Mouse (Mus musculus): ENCODE results near the gene Trim24. TPM values are rescaled to one million over a fixed set of nuclear protein-coding genes. Genes with fewer than 3 reads are reported as not detected.
"Not testable (repeated sequence)": the region's sequence is repeated elsewhere in the genome, so short reads cannot be mapped to it uniquely, and the experiment has no call there.

The Trim24 gene
- polyA plus RNA-seq, 1 experiment: 156 TPM

GRCm38 (mm10) chr6:37828955-37829354, 41.7 kb upstream of the Trim24 start:
- no peak for TF ChIP-seq CTCF (IDR thresholded peaks at IDR 0.05; ENCODE audit: low read depth, low read length)
- no peak for TF ChIP-seq POLR2A (IDR thresholded peaks at IDR 0.05; ENCODE audit: insufficient read depth, low read length)
- no peak for TF ChIP-seq EP300 (IDR thresholded peaks at IDR 0.05; ENCODE audit: insufficient read depth, low read depth, low read length)
- Histone ChIP-seq H3K4me1 (ENCODE audit: control insufficient read depth, insufficient read depth, low read length) (no peaks in the 10 kb centered on the region), H3K9me3 (replicated peaks; ENCODE audit: control insufficient read depth, insufficient read depth, low read length, poor library complexity, severe bottlenecking) (peaks cover 61% of the 10 kb centered on the region), H3K9ac (ENCODE audit: low read depth, poor library complexity, severe bottlenecking) (no peak overlapping the region), H3K27me3 (ENCODE audit: control insufficient read depth, insufficient read depth, low read length, poor library complexity, severe bottlenecking) (no peaks in the 10 kb centered on the region), H3K36me3 (ENCODE audit: control insufficient read depth, insufficient read depth, low read length, poor library complexity, severe bottlenecking) (peaks cover 16% of the 10 kb centered on the region), H3K27ac (ENCODE audit: insufficient read depth, low read length) (no peak overlapping the region), H3K4me3 (ENCODE audit: low read depth, low read length) (no peak overlapping the region)

GRCm38 (mm10) chr6:37829631-37830030, 41.0 kb upstream of the Trim24 start:
- Histone ChIP-seq H3K36me3 (ENCODE audit: control insufficient read depth, insufficient read depth, low read length, poor library complexity, severe bottlenecking) (peaks cover 16% of the 10 kb centered on the region), H3K27me3 (ENCODE audit: control insufficient read depth, insufficient read depth, low read length, poor library complexity, severe bottlenecking) (no peaks in the 10 kb centered on the region), H3K9ac (ENCODE audit: low read depth, poor library complexity, severe bottlenecking) (no peak overlapping the region), H3K9me3 (replicated peaks; ENCODE audit: control insufficient read depth, insufficient read depth, low read length, poor library complexity, severe bottlenecking) (peaks cover 64% of the 10 kb centered on the region), H3K4me1 (ENCODE audit: control insufficient read depth, insufficient read depth, low read length) (no peaks in the 10 kb centered on the region), H3K4me3 (ENCODE audit: low read depth, low read length) (no peak overlapping the region), H3K27ac (ENCODE audit: insufficient read depth, low read length) (no peak overlapping the region)
- TF ChIP-seq CTCF (IDR thresholded peaks at IDR 0.05; ENCODE audit: low read depth, low read length): no peak
- TF ChIP-seq EP300 (IDR thresholded peaks at IDR 0.05; ENCODE audit: insufficient read depth, low read depth, low read length): no peak
- TF ChIP-seq POLR2A (IDR thresholded peaks at IDR 0.05; ENCODE audit: insufficient read depth, low read length): no peak

- Histone ChIP-seq H3K36me3 (ENCODE audit: control insufficient read depth, insufficient read depth, low read length, poor library complexity, severe bottlenecking) (peaks cover 16% of the 10 kb centered on the region), H3K4me3 (ENCODE audit: low read depth, low read length) (no peak overlapping the region), H3K9ac (ENCODE audit: low read depth, poor library complexity, severe bottlenecking) (no peak overlapping the region), H3K4me1 (ENCODE audit: control insufficient read depth, insufficient read depth, low read length) (no peaks in the 10 kb centered on the region), H3K9me3 (replicated peaks; ENCODE audit: control insufficient read depth, insufficient read depth, low read length, poor library complexity, severe bottlenecking) (peaks cover 87% of the 10 kb centered on the region), H3K27me3 (ENCODE audit: control insufficient read depth, insufficient read depth, low read length, poor library complexity, severe bottlenecking) (no peaks in the 10 kb centered on the region), H3K27ac (ENCODE audit: insufficient read depth, low read length) (peak overlapping the region; percentile 49; the same call in 1 of the 2 replicates)
- TF ChIP-seq CTCF (IDR thresholded peaks at IDR 0.05; ENCODE audit: low read depth, low read length) (no peak), EP300 (IDR thresholded peaks at IDR 0.05; ENCODE audit: insufficient read depth, low read depth, low read length) (no peak), POLR2A (IDR thresholded peaks at IDR 0.05; ENCODE audit: insufficient read depth, low read length) (no peak)
Observed at GRCm38 (mm10) chr6:37833691-37834090, 36.9 kb upstream of the Trim24 start.

- not testable (repeated sequence) for H3K4me3 ChIP-seq (ENCODE audit: low read depth, low read length); H3K9ac ChIP-seq (ENCODE audit: low read depth, poor library complexity, severe bottlenecking); H3K27me3 ChIP-seq (ENCODE audit: control insufficient read depth, insufficient read depth, low read length, poor library complexity, severe bottlenecking); H3K36me3 ChIP-seq (ENCODE audit: control insufficient read depth, insufficient read depth, low read length, poor library complexity, severe bottlenecking); H3K4me1 ChIP-seq (ENCODE audit: control insufficient read depth, insufficient read depth, low read length)
- Histone ChIP-seq H3K9me3 (replicated peaks; ENCODE audit: control insufficient read depth, insufficient read depth, low read length, poor library complexity, severe bottlenecking) (peaks cover 64% of the 10 kb centered on the region), H3K27ac (ENCODE audit: insufficient read depth, low read length) (peak overlapping the region; percentile 91)
Observed at GRCm38 (mm10) chr6:37836951-37837565, 33.6 kb upstream of the Trim24 start.

GRCm38 (mm10) chr6:37842779-37843605, 27.6 kb upstream of the Trim24 start:
- no peaks in the 10 kb centered on the region for H3K4me1 ChIP-seq (ENCODE audit: control insufficient read depth, insufficient read depth, low read length)
- H3K36me3 ChIP-seq (ENCODE audit: control insufficient read depth, insufficient read depth, low read length, poor library complexity, severe bottlenecking): no peaks in the 10 kb centered on the region
- H3K9ac ChIP-seq (ENCODE audit: low read depth, poor library complexity, severe bottlenecking): no peak overlapping the region
- H3K27me3 ChIP-seq (ENCODE audit: control insufficient read depth, insufficient read depth, low read length, poor library complexity, severe bottlenecking): no peaks in the 10 kb centered on the region
- TF ChIP-seq EP300 (IDR thresholded peaks at IDR 0.05; ENCODE audit: insufficient read depth, low read depth, low read length) (no peak), CTCF (IDR thresholded peaks at IDR 0.05; ENCODE audit: low read depth, low read length) (no peak), POLR2A (IDR thresholded peaks at IDR 0.05; ENCODE audit: insufficient read depth, low read length) (no peak)
- H3K9me3 ChIP-seq (replicated peaks; ENCODE audit: control insufficient read depth, insufficient read depth, low read length, poor library complexity, severe bottlenecking): peaks cover 19% of the 10 kb centered on the region
- no peak overlapping the region for H3K27ac ChIP-seq (ENCODE audit: insufficient read depth, low read length)
- H3K4me3 ChIP-seq (ENCODE audit: low read depth, low read length): no peak overlapping the region

GRCm38 (mm10) chr6:37843647-37844273, 26.9 kb upstream of the Trim24 start:
- H3K27ac ChIP-seq (ENCODE audit: insufficient read depth, low read length): no peak overlapping the region
- H3K27me3 ChIP-seq (ENCODE audit: control insufficient read depth, insufficient read depth, low read length, poor library complexity, severe bottlenecking): no peaks in the 10 kb centered on the region
- H3K4me3 ChIP-seq (ENCODE audit: low read depth, low read length): no peak overlapping the region
- no peaks in the 10 kb centered on the region for H3K4me1 ChIP-seq (ENCODE audit: control insufficient read depth, insufficient read depth, low read length)
- H3K9me3 ChIP-seq (replicated peaks; ENCODE audit: control insufficient read depth, insufficient read depth, low read length, poor library complexity, severe bottlenecking): peaks cover 21% of the 10 kb centered on the region
- H3K36me3 ChIP-seq (ENCODE audit: control insufficient read depth, insufficient read depth, low read length, poor library complexity, severe bottlenecking): no peaks in the 10 kb centered on the region
- TF ChIP-seq POLR2A (IDR thresholded peaks at IDR 0.05; ENCODE audit: insufficient read depth, low read length): no peak
- no peak for TF ChIP-seq CTCF (IDR thresholded peaks at IDR 0.05; ENCODE audit: low read depth, low read length)
- no peak for TF ChIP-seq EP300 (IDR thresholded peaks at IDR 0.05; ENCODE audit: insufficient read depth, low read depth, low read length)
- no peak overlapping the region for H3K9ac ChIP-seq (ENCODE audit: low read depth, poor library complexity, severe bottlenecking)

- H3K4me1 ChIP-seq (ENCODE audit: control insufficient read depth, insufficient read depth, low read length); H3K4me3 ChIP-seq (ENCODE audit: low read depth, low read length); H3K27ac ChIP-seq (ENCODE audit: insufficient read depth, low read length); H3K9ac ChIP-seq (ENCODE audit: low read depth, poor library complexity, severe bottlenecking); H3K27me3 ChIP-seq (ENCODE audit: control insufficient read depth, insufficient read depth, low read length, poor library complexity, severe bottlenecking); H3K36me3 ChIP-seq (ENCODE audit: control insufficient read depth, insufficient read depth, low read length, poor library complexity, severe bottlenecking): not testable (repeated sequence)
- peaks cover 20% of the 10 kb centered on the region for H3K9me3 ChIP-seq (replicated peaks; ENCODE audit: control insufficient read depth, insufficient read depth, low read length, poor library complexity, severe bottlenecking)
Observed at GRCm38 (mm10) chr6:37844947-37845346, 25.7 kb upstream of the Trim24 start.

GRCm38 (mm10) chr6:37847531-37847930, 23.1 kb upstream of the Trim24 start:
- not testable (repeated sequence) for H3K27ac ChIP-seq (ENCODE audit: insufficient read depth, low read length); H3K4me3 ChIP-seq (ENCODE audit: low read depth, low read length)
- H3K9me3 ChIP-seq (replicated peaks; ENCODE audit: control insufficient read depth, insufficient read depth, low read length, poor library complexity, severe bottlenecking): peaks cover 33% of the 10 kb centered on the region

More at GRCm38 (mm10) chr6:37847531-37847930, 23.1 kb upstream of the Trim24 start:
- H3K36me3 ChIP-seq (ENCODE audit: control insufficient read depth, insufficient read depth, low read length, poor library complexity, severe bottlenecking); H3K27me3 ChIP-seq (ENCODE audit: control insufficient read depth, insufficient read depth, low read length, poor library complexity, severe bottlenecking); H3K9ac ChIP-seq (ENCODE audit: low read depth, poor library complexity, severe bottlenecking); H3K4me1 ChIP-seq (ENCODE audit: control insufficient read depth, insufficient read depth, low read length): not testable (repeated sequence)

All from ES-Bruce4 (cell line).